Mouse (Mus musculus) layer of hippocampus, postnatal 36 days (tissue): ENCODE data around the gene Mecom. TPM values are rescaled to one million over a fixed set of nuclear protein-coding genes. Genes with fewer than 3 reads are reported as not detected.

ENCODE experiments used
- DNase-seq, 2 experiments: peaks; one replicate each; pipeline ENCODE4 v3.0.0; 2022
- total RNA-seq, 2 experiments: library from RNA; stranded (reverse); gene quantifications; 2 replicates each; pipeline ENCODE4 v1.2.3; 2021

The Mecom gene
- total RNA-seq, 2 experiments from 2014 or later, result 3.2 to 4.3 TPM

DNA sequence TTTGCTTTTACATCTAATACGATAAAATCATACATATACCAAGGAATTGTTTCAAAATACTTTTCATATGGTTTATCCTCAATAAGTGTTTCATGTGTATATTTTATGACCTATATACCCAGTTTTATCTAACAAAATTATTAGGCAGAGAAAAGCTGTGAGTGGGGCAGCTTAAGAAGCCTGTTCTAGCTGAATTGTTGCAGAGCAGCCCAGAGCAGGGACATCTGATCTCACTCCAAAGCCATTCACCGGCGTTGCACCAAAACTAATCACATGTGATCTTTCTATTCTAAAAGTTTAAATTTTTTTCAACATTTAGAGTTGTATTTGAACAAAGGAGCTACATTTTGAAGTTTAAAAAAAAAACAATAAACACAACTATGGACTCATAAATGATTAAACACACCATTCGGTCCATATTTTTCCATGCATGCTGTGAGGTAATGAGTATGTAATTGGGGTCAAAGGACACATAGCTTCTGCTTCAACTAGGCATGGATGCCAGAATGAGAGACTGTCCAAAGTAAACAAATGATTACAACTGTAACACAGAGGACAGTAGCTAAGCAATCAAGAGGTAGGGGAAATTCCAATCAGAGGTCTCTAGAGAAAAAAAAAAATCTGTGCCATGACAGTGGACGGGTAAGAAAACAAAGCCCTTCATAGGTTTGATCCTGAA is 64.7 kb downstream of the Mecom start:
- DNase-seq, result no peak

DNA sequence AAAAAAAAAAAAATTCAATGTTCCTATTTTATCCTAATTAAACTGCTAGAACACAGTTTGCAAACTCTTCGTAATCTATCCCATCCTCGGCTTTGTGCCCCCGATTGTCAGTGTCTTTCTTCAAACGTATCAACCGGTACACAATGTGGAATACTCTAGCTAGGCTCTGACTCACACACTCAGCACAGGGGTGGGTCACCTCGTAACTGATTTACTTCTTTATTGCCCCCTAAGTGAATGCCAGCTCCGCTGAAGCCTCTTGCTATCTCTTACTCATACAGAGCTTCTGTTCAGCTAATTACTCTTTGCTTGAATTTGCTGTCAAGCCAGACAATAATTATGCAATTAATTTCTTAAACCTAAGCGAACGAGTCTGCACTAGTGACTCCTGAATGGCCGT is 66.1 kb downstream of the Mecom start:
- DNase-seq, result no peak

DNA sequence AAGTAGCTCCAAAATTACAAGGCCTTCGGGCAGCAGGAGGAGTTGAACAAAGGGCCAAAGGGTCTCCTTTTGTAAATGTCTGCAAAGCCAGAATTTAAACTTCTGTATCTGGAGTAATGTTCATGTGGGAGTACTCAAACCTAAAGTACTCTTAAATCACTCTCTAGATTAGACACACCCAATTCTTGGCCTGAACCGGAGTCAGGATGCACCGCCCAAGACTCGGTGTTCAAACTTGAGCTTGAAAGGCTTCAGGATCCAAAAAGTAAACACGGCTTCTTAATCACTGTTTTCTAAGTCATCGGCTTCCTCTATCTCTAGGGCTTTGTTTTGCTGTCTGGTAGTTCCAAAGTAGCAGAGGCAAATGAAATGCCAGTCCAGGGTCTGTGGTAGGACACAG is 67.3 kb downstream of the Mecom start:
- no peak for DNase-seq

DNA sequence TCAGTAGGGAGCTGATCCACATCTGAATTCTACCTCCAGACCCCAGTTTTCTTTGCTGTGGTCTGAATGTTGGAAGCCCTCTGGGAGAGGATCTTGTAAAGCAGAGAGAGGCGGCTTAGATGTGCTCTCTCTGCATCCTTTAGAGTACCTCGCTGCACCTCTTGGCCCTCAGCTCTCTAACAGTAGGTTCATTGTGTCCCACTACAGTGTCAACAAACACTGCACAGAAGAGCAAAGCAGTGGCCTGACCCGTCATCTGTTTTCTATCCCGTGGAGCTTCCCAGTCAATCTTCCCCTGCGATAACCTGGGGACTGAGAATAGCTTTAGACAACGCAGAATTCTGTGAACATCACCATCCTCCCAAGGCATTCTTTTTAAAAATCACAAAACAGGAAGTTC is 69.6 kb downstream of the Mecom start:
- no peak for DNase-seq

DNA sequence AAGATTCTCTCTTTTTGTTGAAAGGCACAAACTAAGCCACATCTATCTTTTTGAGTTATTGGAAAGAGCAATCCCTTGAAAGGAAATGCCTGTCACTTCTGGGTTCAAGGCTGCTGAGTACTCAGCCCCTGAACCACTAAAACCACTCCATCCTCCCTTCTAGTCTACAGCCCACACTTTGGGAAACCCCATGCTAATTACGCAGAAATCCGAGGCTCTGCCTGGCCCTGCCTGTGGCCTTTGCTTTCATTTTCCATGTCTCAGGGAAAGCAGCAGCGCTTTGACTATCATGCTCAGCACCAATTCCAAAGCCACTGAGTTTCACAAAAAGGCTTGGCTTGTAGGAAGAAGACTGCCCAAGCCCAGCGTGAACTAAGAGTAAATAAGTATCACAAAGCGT is 70.8 kb downstream of the Mecom start:
- DNase-seq, result no peak

DNA sequence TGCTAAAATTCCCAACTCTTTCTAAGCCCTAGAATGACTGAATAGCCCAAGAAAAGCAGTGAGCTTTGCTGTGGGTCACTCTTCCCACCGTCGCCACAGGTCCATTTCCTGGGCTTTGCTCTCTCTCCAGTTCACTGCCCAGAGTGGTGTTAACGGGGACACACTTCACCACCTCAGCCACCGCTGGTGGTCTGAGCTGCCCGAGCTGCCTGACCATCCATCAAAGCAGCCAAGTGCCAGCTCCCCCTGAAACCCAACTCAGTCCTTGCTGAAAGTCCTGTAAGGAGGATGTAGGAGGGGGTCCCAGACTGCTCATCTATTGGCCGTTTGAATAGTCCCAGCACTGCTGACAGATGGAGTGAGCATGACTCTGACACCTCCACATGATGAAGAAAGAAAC is 72.2 kb downstream of the Mecom start:
- DNase-seq, result no peak

DNA sequence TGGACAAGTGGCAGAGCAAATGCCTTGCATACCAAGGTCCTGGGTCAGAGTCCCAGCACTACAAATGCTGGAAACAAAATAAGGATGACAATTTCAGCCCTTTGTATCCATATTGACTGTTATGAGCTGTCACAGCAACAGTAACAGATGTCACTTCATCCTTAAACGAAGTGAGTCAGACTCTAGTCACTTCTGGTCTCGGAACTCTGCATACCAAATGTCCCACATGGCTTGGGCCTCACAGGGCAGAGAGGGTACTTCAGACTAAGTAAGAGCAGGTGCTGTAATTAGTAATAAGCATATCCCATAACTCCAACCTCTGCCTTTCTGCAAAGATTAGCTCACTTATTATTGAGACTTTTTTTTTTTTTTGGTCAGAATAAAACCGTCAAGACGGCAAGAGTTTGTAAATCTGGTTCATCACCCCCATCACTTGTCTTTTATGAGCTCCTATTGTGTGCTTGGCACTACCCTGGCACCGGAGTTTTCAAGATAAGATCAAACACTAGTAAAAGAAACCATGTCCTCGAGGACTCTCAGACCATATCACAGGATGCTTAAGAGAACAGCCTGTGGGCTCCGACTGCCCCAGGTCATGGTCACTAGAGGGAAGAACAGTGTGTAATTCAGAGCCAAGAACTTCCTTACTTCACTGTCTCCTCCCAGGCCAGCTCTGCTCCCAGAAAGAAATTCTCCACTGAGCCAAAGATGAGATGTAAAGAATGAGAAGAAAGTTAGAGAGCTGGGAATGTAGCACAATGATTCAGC is 79.6 kb downstream of the Mecom start:
- DNase-seq, result no peak

DNA sequence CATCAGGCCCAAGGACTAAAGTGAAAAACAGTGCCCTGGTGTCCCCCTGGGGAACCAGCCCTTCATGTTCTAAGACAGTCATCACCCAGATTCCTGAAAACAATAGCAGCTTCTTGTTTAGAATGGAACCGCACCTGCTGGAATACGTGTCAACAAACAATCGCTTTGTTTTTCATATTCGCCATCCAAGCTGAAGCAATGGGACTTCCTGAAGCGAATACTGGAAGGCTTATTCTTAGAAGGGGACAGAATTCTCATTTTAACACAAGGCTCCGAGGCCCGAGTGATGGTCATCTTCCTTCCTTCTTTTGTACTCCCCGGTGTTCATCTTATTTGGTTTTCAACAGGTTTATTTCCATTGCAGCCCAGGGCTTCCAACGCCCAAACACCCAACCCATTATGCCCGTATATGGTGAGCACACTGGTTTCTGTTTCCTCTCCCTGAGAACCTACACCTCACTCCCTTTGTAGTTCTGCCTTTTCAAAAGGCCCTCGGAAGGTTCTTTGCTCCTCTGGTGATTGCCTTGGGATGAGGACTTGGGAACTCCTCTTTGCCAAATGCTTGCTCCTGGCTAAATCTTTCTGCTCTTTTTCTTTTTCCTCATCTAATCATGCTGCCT is 81.7 kb downstream of the Mecom start:
- no peak for DNase-seq

DNA sequence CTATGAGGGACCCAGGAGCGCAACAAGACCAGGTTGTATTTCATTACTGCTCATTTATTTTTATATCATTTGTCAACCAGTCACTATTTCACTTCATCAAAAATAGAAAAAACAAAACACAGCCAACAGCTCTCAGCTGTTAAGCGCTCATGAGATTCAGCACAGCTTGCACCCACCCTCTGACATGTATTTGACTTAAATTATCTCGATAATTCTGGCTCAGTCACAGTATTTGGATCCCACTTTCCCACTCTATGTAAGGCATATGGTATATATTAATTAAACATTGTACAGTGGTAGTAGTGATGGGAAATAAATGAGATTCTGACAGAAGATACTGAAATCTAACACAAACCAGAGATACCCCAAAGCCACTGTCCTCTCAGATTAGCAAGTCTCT is 83.3 kb downstream of the Mecom start:
- DNase-seq, result no peak

DNA sequence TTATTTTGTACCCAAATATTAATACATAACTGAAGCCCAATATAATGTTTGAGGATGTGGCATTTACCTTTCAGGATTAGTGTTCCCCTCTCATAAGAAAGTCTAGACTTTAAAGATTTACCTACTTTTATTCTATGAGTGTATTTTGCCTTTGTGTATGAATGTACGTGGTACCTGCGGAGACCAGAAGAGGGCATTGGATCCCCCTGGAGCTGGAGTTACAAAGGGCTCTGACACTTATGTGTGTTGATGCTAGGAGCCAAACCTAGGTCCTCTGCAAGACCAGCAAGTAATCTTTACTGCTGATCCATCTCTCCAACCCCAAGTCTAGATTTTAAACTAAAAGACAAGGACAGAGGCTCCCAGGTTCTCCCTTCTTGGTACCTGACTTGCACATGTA is 86.0 kb downstream of the Mecom start:
- no peak for DNase-seq

DNA sequence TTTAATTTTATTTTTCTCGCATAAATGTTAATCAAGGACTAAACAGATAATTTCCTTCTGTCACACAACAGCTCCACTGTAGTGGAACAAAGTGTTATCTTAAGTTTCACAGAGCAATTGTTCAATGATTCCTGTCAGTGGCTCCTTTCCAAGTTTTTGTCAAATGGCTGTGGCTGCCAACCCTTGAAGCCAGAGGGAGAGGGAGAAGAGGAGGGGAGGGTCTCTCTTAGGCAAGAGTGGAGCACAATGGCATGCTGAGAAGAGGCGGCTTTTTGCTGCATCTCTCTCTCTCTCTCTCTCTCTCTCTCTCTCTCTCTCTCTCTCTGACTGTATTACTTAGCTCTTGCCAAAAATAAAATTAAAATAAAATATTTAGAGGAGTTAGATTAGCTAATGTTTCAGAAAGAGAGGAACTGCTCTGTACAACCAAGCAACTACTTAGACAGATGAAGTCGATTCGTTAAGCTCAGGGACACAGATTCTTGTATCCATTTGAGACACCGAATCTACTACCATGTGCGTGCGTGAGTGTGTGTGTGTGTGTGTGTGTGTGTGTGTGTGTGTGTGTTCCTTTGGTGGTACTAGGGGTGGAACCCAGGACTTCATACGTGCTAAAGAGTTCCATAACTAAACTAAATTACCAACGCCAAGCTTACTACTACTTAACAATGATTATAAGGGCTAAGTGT is 86.8 kb downstream of the Mecom start:
- DNase-seq, result no peak

GRCm38 (mm10) chr3:30459626-30460025 is 88.2 kb downstream of the Mecom start:
- DNase-seq, result no peak

- DNase-seq, result no peak
Observed at GRCm38 (mm10) chr3:30457975-30458678, 89.7 kb downstream of the Mecom start.

DNA sequence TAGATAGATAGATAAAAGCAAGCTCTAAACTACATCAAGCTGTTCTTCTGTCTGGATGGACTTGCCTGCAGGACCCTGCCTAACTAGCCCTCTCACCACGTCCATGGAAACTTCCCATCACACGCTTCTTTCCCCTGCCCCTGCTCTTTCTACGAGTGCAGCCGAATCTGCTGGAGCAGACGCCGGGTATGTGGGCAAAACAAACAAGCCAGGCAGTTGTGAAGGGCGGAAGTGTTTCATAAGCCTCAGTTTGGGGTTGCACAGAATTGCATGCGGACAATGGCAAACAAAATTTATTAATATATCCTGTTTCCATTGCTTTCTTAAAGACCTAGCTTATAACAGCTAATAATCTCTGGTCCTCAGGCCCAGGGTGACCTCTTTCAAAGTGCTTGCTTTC is 91.9 kb downstream of the Mecom start:
- no peak for DNase-seq

GRCm38 (mm10) chr3:30453546-30454455 is 94.0 kb downstream of the Mecom start:
- DNase-seq, result no peak

GRCm38 (mm10) chr3:30453046-30453445 is 94.8 kb downstream of the Mecom start:
- no peak for DNase-seq

GRCm38 (mm10) chr3:30452511-30452910 is 95.3 kb downstream of the Mecom start:
- no peak for DNase-seq

GRCm38 (mm10) chr3:30450206-30450965 is 97.4 kb downstream of the Mecom start:
- no peak for DNase-seq

- no peak for DNase-seq
Observed at GRCm38 (mm10) chr3:30448624-30449023, 99.2 kb downstream of the Mecom start.

DNA sequence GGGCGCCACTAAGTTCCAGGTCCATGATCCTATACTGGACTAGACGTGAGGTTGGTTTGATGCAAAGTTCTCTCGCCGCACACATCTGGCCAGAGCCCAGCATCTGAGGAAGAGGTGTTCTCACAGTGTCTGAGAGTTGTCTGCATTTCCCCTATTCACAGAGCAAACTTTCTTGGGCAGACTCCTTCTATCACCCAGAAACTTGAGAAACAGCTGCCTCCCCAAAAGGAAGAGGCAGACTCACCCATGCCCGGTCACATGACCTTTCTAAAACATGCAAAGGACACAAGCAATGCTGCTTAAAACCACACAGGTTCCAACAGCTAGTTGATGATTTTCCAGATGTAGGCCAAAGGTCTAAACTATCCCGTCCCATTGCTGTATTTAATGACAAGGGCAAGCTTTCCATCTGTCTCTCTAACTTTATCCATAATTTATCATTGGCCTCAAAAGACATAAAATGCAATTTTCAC is 101.8 kb downstream of the Mecom start:
- no peak for DNase-seq
